Mouse (Mus musculus) testis, adult 2 months (tissue): Measurements from ENCODE around the gene Zfyve27.

Experiments
- CTCF ChIP-seq: fragments of 200-500 bp; IDR thresholded peaks from 2 replicates; pipeline ENCODE4 v1.5.1; 2012; ENCODE audit warnings: low read depth, mild to moderate bottlenecking, inconsistent platforms, low read length, moderate library complexity; ENCODE audit not compliant: control insufficient read depth, insufficient read depth, insufficient replicate concordance
- POLR2A ChIP-seq: fragments of 200-500 bp; IDR thresholded peaks from 2 replicates; pipeline ENCODE4 v1.6.1; 2012; ENCODE audit warnings: low read depth, mild to moderate bottlenecking, inconsistent platforms, low read length, moderate library complexity; ENCODE audit not compliant: control insufficient read depth

DNA sequence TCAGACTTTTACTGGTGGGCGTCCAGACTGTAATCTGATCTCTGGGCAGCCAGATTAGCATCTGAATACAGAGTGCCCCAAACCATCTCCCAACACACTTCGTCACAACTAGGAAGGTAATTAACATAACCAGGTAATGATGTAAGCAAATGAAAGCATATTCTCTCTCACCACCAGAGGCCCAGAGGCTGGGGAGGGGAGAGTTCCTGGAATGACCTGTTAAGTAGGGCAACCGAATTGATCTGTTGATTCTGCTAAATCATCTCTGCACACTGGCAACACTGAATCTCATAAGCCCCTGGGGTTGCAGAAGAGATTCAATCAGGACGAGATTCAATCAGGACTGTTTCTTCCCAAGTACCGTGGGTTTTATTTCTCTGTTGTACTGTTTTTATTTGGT is 27.6 kb upstream of the Zfyve27 start:
- TF ChIP-seq CTCF (no peak), POLR2A (no peak)
